Mouse (Mus musculus) limb, embryonic 15.5 days (tissue): ENCODE results near the gene Ostf1. TPM values are rescaled to one million over a fixed set of nuclear protein-coding genes. Genes with fewer than 3 reads are reported as not detected.
"Not testable (repeated sequence)": the region's sequence is repeated elsewhere in the genome, so short reads cannot be mapped to it uniquely, and the experiment has no call there.

ENCODE experiments used
- ATAC-seq: fragments of 200-750 bp; cut with Nextera tagmentation; 2 replicates; pipeline ENCODE4 v1.8.0; 2017; ENCODE audit warnings: low read depth, moderate TSS enrichment; ENCODE audit not compliant: insufficient number of reproducible peaks, low FRiP score, low TSS enrichment
- H3K27ac ChIP-seq: fragments of 300-500 bp; sonication (generic); 2 replicates; pipeline ENCODE4 v1.5.1; 2015; ENCODE audit warnings: moderate library complexity, mild to moderate bottlenecking, inconsistent platforms
- H3K27me3 ChIP-seq: fragments of 300-500 bp; sonication (generic); 2 replicates; pipeline ENCODE4 v1.6.1; 2015; ENCODE audit warnings: inconsistent platforms
- H3K36me3 ChIP-seq: fragments of 300-500 bp; sonication (generic); 2 replicates; pipeline ENCODE4 v1.6.1; 2015; ENCODE audit warnings: inconsistent platforms
- H3K4me1 ChIP-seq: fragments of 300-500 bp; sonication (generic); 2 replicates; pipeline ENCODE4 v1.6.1; 2015; ENCODE audit warnings: inconsistent platforms
- H3K4me2 ChIP-seq: fragments of 300-500 bp; sonication (generic); 2 replicates; pipeline ENCODE4 v1.6.1; 2015; ENCODE audit warnings: mild to moderate bottlenecking, inconsistent platforms
- H3K4me3 ChIP-seq: fragments of 300-500 bp; sonication (generic); 2 replicates; pipeline ENCODE4 v1.5.1; 2015; ENCODE audit warnings: mild to moderate bottlenecking, inconsistent platforms
- H3K9ac ChIP-seq: fragments of 300-500 bp; sonication (generic); 2 replicates; pipeline ENCODE4 v1.6.1; 2015; ENCODE audit warnings: inconsistent platforms
- H3K9me3 ChIP-seq: fragments of 300-500 bp; sonication (generic); 2 replicates; pipeline ENCODE4 v1.6.1; 2016; ENCODE audit warnings: inconsistent platforms
- WGBS: fragments of 180-500 bp; shearing (Covaris S2); methylation state at CpG from one replicate; pipeline ENCODE4 v1.1.7; 2015; 5-methylcytosine and 5-hydroxymethylcytosine counted together
- polyA plus RNA-seq: library from polyadenylated mRNA; unstranded; fragments of >200 nt; fragmentation: Nextera tagmentation; extraction: Ambion mirVana; gene quantifications from 2 replicates; pipeline ENCODE4 v1.2.1, GENCODE M21; 2015

Gene Ostf1
- polyA plus RNA-seq, 1 experiment from 2014 or later: 154 TPM

- Histone ChIP-seq H3K9ac (no peak overlapping the region), H3K9me3 (no peaks in the 10 kb centered on the region), H3K4me3 (no peak overlapping the region), H3K4me1 (no peaks in the 10 kb centered on the region), H3K36me3 (0 out of 2 replicates have a peak, but pooled peaks cover 7% of the 10 kb centered on the region), H3K27me3 (no peaks in the 10 kb centered on the region), H3K4me2 (no peak overlapping the region), H3K27ac (no peak overlapping the region)
- ATAC-seq: no peak
- WGBS: 84% methylated on average over 5 of the region's 5 CpGs
Observed at GRCm38 (mm10) chr19:18596876-18597275, 34.7 kb downstream of the Ostf1 start.

- H3K36me3 ChIP-seq: peaks cover 5% of the 10 kb centered on the region
- H3K27ac ChIP-seq: no peak overlapping the region
- 79% methylated on average over 10 of the region's 10 CpGs for WGBS
Observed at GRCm38 (mm10) chr19:18593722-18594121, 37.9 kb downstream of the Ostf1 start.

GRCm38 (mm10) chr19:18592919-18593318, 38.7 kb downstream of the Ostf1 start:
- H3K27me3 ChIP-seq: no peaks in the 10 kb centered on the region
- H3K36me3 ChIP-seq: peaks cover 5% of the 10 kb centered on the region
- H3K27ac ChIP-seq: no peak overlapping the region
- no peaks in the 10 kb centered on the region for H3K9me3 ChIP-seq
- H3K4me2 ChIP-seq: no peak overlapping the region
- ATAC-seq: no peak
- WGBS: 86% methylated on average over 6 of the region's 6 CpGs
- no peaks in the 10 kb centered on the region for H3K4me1 ChIP-seq
- H3K9ac ChIP-seq: no peak overlapping the region
- no peak overlapping the region for H3K4me3 ChIP-seq

More at GRCm38 (mm10) chr19:18593722-18594121, 37.9 kb downstream of the Ostf1 start:
- no peaks in the 10 kb centered on the region for H3K4me1 ChIP-seq
- H3K9me3 ChIP-seq: no peaks in the 10 kb centered on the region
- H3K4me3 ChIP-seq: no peak overlapping the region
- ATAC-seq: no peak
- no peaks in the 10 kb centered on the region for H3K27me3 ChIP-seq
- no peak overlapping the region for H3K4me2 ChIP-seq
- H3K9ac ChIP-seq: no peak overlapping the region

DNA sequence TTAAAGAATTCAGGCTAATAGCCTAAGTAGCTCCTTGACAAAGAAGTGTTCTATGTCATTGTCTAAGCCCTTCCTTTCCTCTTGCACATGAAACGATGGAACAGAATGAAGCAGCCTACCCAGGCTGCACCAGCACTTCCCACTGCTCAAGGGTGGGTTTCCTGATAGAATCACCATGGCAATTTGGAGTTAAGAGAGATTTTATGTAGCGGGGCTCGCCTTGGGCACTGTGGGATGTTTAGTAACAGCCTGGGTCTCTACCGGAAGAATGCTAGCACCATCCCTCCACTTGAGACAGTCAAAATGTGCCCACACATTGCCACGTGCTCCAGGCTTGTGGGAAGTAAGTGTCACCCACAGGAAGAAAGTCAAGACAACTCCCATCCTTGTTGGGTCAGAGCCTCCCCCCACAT, 40.7 kb downstream of the Ostf1 start:
- Histone ChIP-seq H3K4me2 (no peak overlapping the region), H3K4me1 (peaks cover 3% of the 10 kb centered on the region), H3K27ac (no peak overlapping the region), H3K9ac (no peak overlapping the region), H3K4me3 (no peak overlapping the region), H3K27me3 (no peaks in the 10 kb centered on the region), H3K36me3 (peaks cover 5% of the 10 kb centered on the region), H3K9me3 (no peaks in the 10 kb centered on the region)
- WGBS: 47% methylated on average over 5 of the region's 5 CpGs
- ATAC-seq: no peak

DNA sequence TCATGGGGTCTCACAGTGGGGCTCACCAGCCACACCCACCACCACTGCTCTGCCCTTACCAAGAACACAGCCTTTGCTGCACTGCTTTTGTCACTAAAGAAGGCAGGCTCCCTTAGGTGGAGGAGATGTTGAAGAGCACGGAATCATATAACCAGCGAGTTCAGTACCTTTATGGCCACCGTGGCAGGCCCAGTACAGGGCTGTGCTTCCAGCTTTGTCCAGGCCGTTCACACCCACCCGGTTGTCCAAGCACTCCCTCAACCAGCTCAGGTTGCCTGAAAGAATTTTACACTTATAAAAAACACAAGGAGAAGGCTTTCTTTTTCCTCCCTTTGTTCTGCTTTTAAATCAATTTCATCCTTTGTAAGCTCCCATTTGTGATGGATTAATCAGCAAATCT, 41.4 kb downstream of the Ostf1 start:
- H3K4me3 ChIP-seq: no peak overlapping the region
- no peaks in the 10 kb centered on the region for H3K9me3 ChIP-seq
- peaks cover 3% of the 10 kb centered on the region for H3K4me1 ChIP-seq
- H3K27ac ChIP-seq: no peak overlapping the region
- 63% methylated on average over 5 of the region's 5 CpGs for WGBS
- H3K27me3 ChIP-seq: no peaks in the 10 kb centered on the region
- no peak overlapping the region for H3K9ac ChIP-seq
- no peak overlapping the region for H3K4me2 ChIP-seq
- ATAC-seq: no peak
- H3K36me3 ChIP-seq: peaks cover 5% of the 10 kb centered on the region

GRCm38 (mm10) chr19:18589276-18589675, 42.3 kb downstream of the Ostf1 start:
- ATAC-seq: no peak
- peaks cover 3% of the 10 kb centered on the region for H3K4me1 ChIP-seq
- H3K4me2 ChIP-seq: no peak overlapping the region
- H3K9me3 ChIP-seq: no peaks in the 10 kb centered on the region
- H3K36me3 ChIP-seq: peaks cover 12% of the 10 kb centered on the region
- H3K4me3 ChIP-seq: no peak overlapping the region
- no peak overlapping the region for H3K27ac ChIP-seq
- no peak overlapping the region for H3K9ac ChIP-seq
- H3K27me3 ChIP-seq: no peaks in the 10 kb centered on the region
- 94% methylated on average over 8 of the region's 8 CpGs for WGBS

DNA sequence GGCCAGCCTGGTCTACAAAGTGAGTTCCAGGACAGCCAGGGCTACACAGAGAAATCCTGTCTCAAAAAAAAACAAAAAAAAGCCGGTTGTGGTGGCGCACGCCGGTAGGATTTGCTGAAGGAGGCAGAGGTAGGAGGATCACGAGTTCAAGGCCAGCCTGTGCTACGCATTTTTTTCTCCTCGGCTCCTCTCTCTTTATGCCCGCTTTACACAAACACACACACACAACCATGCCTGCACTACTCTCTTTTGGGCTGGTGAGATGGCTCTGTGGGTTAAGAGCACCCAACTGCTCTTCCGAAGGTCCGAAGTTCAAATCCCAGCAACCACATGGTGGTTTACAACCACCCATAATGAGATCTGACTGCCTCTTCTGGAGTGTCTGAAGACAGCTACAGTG, 42.8 kb downstream of the Ostf1 start:
- H3K4me3 ChIP-seq, H3K9ac ChIP-seq, H3K4me2 ChIP-seq, ATAC-seq, H3K27ac ChIP-seq, H3K4me1 ChIP-seq, H3K9me3 ChIP-seq, H3K27me3 ChIP-seq: not testable (repeated sequence)
- 96% methylated on average over 10 of the region's 10 CpGs for WGBS
- H3K36me3 ChIP-seq: peaks cover 13% of the 10 kb centered on the region

GRCm38 (mm10) chr19:18588243-18588642, 43.4 kb downstream of the Ostf1 start:
- 90% methylated on average over 1 of the region's 1 CpGs for WGBS
- H3K36me3 ChIP-seq: peaks cover 13% of the 10 kb centered on the region
- H3K9ac ChIP-seq: no peak overlapping the region
- no peaks in the 10 kb centered on the region for H3K9me3 ChIP-seq
- no peak overlapping the region for H3K27ac ChIP-seq
- no peak overlapping the region for H3K4me3 ChIP-seq
- no peak for ATAC-seq
- no peak overlapping the region for H3K4me2 ChIP-seq
- H3K4me1 ChIP-seq: peaks cover 3% of the 10 kb centered on the region
- no peaks in the 10 kb centered on the region for H3K27me3 ChIP-seq

DNA sequence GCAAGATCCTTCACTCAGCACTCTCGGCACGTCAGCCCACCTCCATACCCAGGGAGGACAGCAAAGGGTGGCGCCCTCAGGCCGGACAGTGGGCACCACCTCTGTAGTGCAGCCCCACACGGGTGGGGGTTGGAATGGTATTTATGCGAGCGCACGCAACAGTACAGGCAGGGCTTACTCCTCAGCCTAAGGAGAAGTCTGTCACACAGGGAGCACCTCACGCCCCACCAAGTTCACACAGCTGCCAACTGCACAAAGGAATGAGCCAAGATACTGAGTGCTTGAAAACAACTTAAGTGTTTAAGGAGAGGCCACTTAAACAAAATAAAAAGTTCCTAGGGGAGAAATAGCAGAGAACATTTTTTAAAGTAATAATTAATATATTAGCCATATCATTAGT, 44.5 kb downstream of the Ostf1 start:
- peaks cover 3% of the 10 kb centered on the region for H3K4me1 ChIP-seq
- H3K9me3 ChIP-seq: no peaks in the 10 kb centered on the region
- H3K27ac ChIP-seq: no peak overlapping the region
- H3K4me2 ChIP-seq: no peak overlapping the region
- 67% methylated on average over 9 of the region's 9 CpGs for WGBS
- ATAC-seq: no peak
- H3K27me3 ChIP-seq: no peaks in the 10 kb centered on the region
- no peak overlapping the region for H3K9ac ChIP-seq
- H3K4me3 ChIP-seq: no peak overlapping the region
- peaks cover 13% of the 10 kb centered on the region for H3K36me3 ChIP-seq

DNA sequence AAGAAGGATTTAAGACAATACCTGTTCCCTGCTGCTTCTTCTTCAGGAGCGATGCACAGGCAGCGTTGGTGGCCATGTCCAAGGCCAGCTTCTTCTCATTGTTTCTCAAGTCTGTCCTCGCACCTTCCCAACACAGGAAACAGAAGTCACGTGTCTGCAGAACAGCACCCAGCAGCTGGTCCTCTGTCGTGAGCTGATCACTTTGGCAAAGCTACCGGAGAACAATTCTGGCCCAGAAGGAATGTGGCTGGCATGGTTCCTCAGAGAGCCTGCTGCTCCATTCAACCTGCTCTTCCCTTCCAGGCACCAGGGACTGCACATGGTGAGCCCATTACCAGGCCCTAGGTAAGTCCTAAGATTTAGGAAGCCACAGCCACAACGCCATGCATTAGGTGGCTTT, 47.0 kb downstream of the Ostf1 start:
- Histone ChIP-seq H3K4me1 (peaks cover 3% of the 10 kb centered on the region), H3K9ac (no peak overlapping the region), H3K4me2 (no peak overlapping the region), H3K36me3 (peaks cover 13% of the 10 kb centered on the region; the same call in 1 of the 2 replicates), H3K27me3 (no peaks in the 10 kb centered on the region), H3K9me3 (no peaks in the 10 kb centered on the region), H3K27ac (no peak overlapping the region), H3K4me3 (no peak overlapping the region)
- no peak for ATAC-seq
- WGBS: 87% methylated on average over 7 of the region's 7 CpGs

- no peak overlapping the region for H3K4me3 ChIP-seq
- H3K27ac ChIP-seq: no peak overlapping the region
- 93% methylated on average over 4 of the region's 4 CpGs for WGBS
- peaks cover 9% of the 10 kb centered on the region; the same call in 1 of the 2 replicates for H3K36me3 ChIP-seq
- no peak overlapping the region for H3K4me2 ChIP-seq
- no peaks in the 10 kb centered on the region for H3K27me3 ChIP-seq
- ATAC-seq: no peak
- no peak overlapping the region for H3K9ac ChIP-seq
- H3K9me3 ChIP-seq: no peaks in the 10 kb centered on the region
- H3K4me1 ChIP-seq: peaks cover 3% of the 10 kb centered on the region
Observed at GRCm38 (mm10) chr19:18583706-18584105, 47.9 kb downstream of the Ostf1 start.

GRCm38 (mm10) chr19:18582887-18583286, 48.7 kb downstream of the Ostf1 start:
- peaks cover 8% of the 10 kb centered on the region for H3K4me1 ChIP-seq
- no peak overlapping the region for H3K4me2 ChIP-seq
- H3K9ac ChIP-seq: no peak overlapping the region
- no peak overlapping the region for H3K27ac ChIP-seq
- peaks cover 9% of the 10 kb centered on the region; the same call in 1 of the 2 replicates for H3K36me3 ChIP-seq
- WGBS: 88% methylated on average over 6 of the region's 6 CpGs
- H3K4me3 ChIP-seq: no peak overlapping the region
- no peaks in the 10 kb centered on the region for H3K9me3 ChIP-seq
- H3K27me3 ChIP-seq: no peaks in the 10 kb centered on the region
- ATAC-seq: no peak

GRCm38 (mm10) chr19:18582226-18582625, 49.4 kb downstream of the Ostf1 start:
- 89% methylated on average over 9 of the region's 9 CpGs for WGBS
- H3K27me3 ChIP-seq: no peaks in the 10 kb centered on the region
- H3K27ac ChIP-seq: no peak overlapping the region
- H3K36me3 ChIP-seq: peaks cover 9% of the 10 kb centered on the region; the same call in 1 of the 2 replicates
- H3K4me1 ChIP-seq: peaks cover 9% of the 10 kb centered on the region
- no peak overlapping the region for H3K9ac ChIP-seq
- no peak overlapping the region for H3K4me3 ChIP-seq
- no peak overlapping the region for H3K4me2 ChIP-seq
- no peak for ATAC-seq
- no peaks in the 10 kb centered on the region for H3K9me3 ChIP-seq
